Mouse (Mus musculus) erythroid progenitor cell, adult 5-6 weeks (primary cell): Measurements from ENCODE around the gene Cyp2j5. TPM values are rescaled to one million over a fixed set of nuclear protein-coding genes. Genes with fewer than 3 reads are reported as not detected.

Experiments
- total RNA-seq, 2 experiments: library from RNA; stranded (forward) in 1 of 2; stranded (reverse) in 1 of 2; fragments of 150-400 nt in 1 of 2; fragments of 186-747, 209-891 nt in 1 of 2; gene quantifications; 2 replicates each; pipeline versions ENCODE4 v1.2.3 to v1.2.4; 2015 to 2017; ENCODE audit warnings: low replicate concordance in 2 of 2

Gene Cyp2j5
- total RNA-seq, 2 experiments from 2014 or later: not detected

Other genes starting within 250 kb of the Cyp2j5 start
- gene Cyp2j8, start 156.8 kb downstream of the Cyp2j5 start, total RNA-seq (2015; ENCODE audit: low replicate concordance): not detected in 2 replicates
- gene Cyp2j8, start 156.8 kb downstream of the Cyp2j5 start, total RNA-seq (2017; ENCODE audit: low replicate concordance): not detected in 2 replicates
- gene Cyp2j6, start 110.5 kb downstream of the Cyp2j5 start, total RNA-seq (2015; ENCODE audit: low replicate concordance): not detected in 2 replicates
- gene Cyp2j6, start 110.5 kb downstream of the Cyp2j5 start, total RNA-seq (2017; ENCODE audit: low replicate concordance): 0.08 TPM in 1 of 2 replicates, not detected in the other
- gene Cyp2j9, start 72.6 kb downstream of the Cyp2j5 start, total RNA-seq (2015; ENCODE audit: low replicate concordance): 1.7 TPM in 1 of 2 replicates, not detected in the other
- gene Cyp2j9, start 72.6 kb downstream of the Cyp2j5 start, total RNA-seq (2017; ENCODE audit: low replicate concordance): 0.39 TPM in 1 of 2 replicates, not detected in the other
- gene Gm12695, start 121.0 kb upstream of the Cyp2j5 start, total RNA-seq (2015; ENCODE audit: low replicate concordance): not detected in 2 replicates
- not detected in 2 replicates for gene Gm12695, start 121.0 kb upstream of the Cyp2j5 start, total RNA-seq (2017; ENCODE audit: low replicate concordance)